Mouse (Mus musculus) heart, adult 2 months (tissue): Measurements from ENCODE around the gene Zfp827. TPM values are rescaled to one million over a fixed set of nuclear protein-coding genes. Genes with fewer than 3 reads are reported as not detected.

Experiments
- DNase-seq, 2 experiments: peaks; one replicate each; pipeline ENCODE4 v3.0.0; 2021
- H3K27ac ChIP-seq: fragments of 200-600 bp; 2 replicates; pipeline ENCODE4 v1.8.1; 2022
- H3K27me3 ChIP-seq: fragments of 200-500 bp; 2 replicates; pipeline ENCODE4 v1.6.1; 2012; ENCODE audit warnings: mild to moderate bottlenecking, low read length, inconsistent platforms, mixed read lengths; ENCODE audit not compliant: control insufficient read depth, insufficient read depth
- H3K36me3 ChIP-seq: fragments of 200-500 bp; 2 replicates; pipeline ENCODE4 v1.6.1; 2012; ENCODE audit warnings: low read length, inconsistent platforms; ENCODE audit not compliant: control insufficient read depth, insufficient read depth
- H3K4me1 ChIP-seq: fragments of 200-500 bp; 2 replicates; pipeline ENCODE4 v1.6.1; 2011; ENCODE audit warnings: low read length; ENCODE audit not compliant: control insufficient read depth, insufficient read depth
- H3K4me3 ChIP-seq: fragments of 200-600 bp; 2 replicates; pipeline ENCODE4 v1.8.1; 2022
- H3K79me2 ChIP-seq: fragments of 200-500 bp; replicated peaks from 2 replicates; pipeline ENCODE4 v1.6.1; 2012; ENCODE audit warnings: mild to moderate bottlenecking, inconsistent platforms, low read length, moderate library complexity, mixed read lengths; ENCODE audit not compliant: control insufficient read depth, insufficient read depth
- H3K9ac ChIP-seq: fragments of 200-500 bp; 2 replicates; pipeline ENCODE4 v1.6.1; 2012; ENCODE audit warnings: low read depth, mild to moderate bottlenecking, control low read depth, inconsistent platforms, low read length, mixed read lengths
- CTCF ChIP-seq: fragments of 200-600 bp; IDR thresholded peaks from 2 replicates; pipeline ENCODE4 v1.8.1; 2022; ENCODE audit warnings: antibody characterized with exemption, mild to moderate bottlenecking, moderate library complexity
- EP300 ChIP-seq: fragments of 200-500 bp; IDR thresholded peaks from 2 replicates; pipeline ENCODE4 v1.6.1; 2011; ENCODE audit warnings: low read depth, low read length, control low read depth; ENCODE audit not compliant: insufficient read depth
- POLR2A ChIP-seq: fragments of 200-500 bp; IDR thresholded peaks from 2 replicates; pipeline ENCODE4 v1.6.1; 2011; ENCODE audit warnings: mild to moderate bottlenecking, low read depth, low read length, control low read depth; ENCODE audit not compliant: insufficient read depth
- WGBS: fragments of 180-500 bp; shearing (Covaris S2); methylation state at CpG from one replicate; pipeline ENCODE4 v1.1.7; 2018; 5-methylcytosine and 5-hydroxymethylcytosine counted together
- intact Hi-C: fragments of 180-260 bp; cut with DNase I; formaldehyde crosslinking; loops from one replicate; pipeline ENCODE4 v1.15.1; 2025
- polyA plus RNA-seq: library from polyadenylated mRNA; depleted of rRNA; stranded (reverse); fragments of >200 nt; gene quantifications from 2 replicates; pipeline ENCODE4 v1.2.3, GENCODE M21; 2012
- total RNA-seq, 2 experiments: library from RNA; stranded (reverse); gene quantifications; 2 replicates each; pipeline ENCODE4 v1.2.3; 2021

Zfp827 gene
- total and polyA plus RNA-seq, 3 experiments: 10.5 to 15.8 (median 12.8) TPM

GRCm38 (mm10) chr8:79037991-79038390 lies 9.8 kb downstream of the Zfp827 start:
- no peaks in the 10 kb centered on the region; the same call in 1 of the 2 replicates for H3K36me3 ChIP-seq
- DNase-seq: no peak
- no peak overlapping the region for H3K9ac ChIP-seq
- intact Hi-C loops: no loop called here
- H3K79me2 ChIP-seq: peaks cover 7% of the 10 kb centered on the region; the same call in 1 of the 2 replicates
- no peak for TF ChIP-seq POLR2A
- TF ChIP-seq CTCF: no peak
- no peak for TF ChIP-seq EP300
- H3K27ac ChIP-seq: no peak overlapping the region
- peaks cover 2% of the 10 kb centered on the region; the same call in 1 of the 2 replicates for H3K4me1 ChIP-seq
- 77% methylated on average over 7 of the region's 7 CpGs for WGBS
- H3K4me3 ChIP-seq: no peak overlapping the region
- H3K27me3 ChIP-seq: no peaks in the 10 kb centered on the region

DNA sequence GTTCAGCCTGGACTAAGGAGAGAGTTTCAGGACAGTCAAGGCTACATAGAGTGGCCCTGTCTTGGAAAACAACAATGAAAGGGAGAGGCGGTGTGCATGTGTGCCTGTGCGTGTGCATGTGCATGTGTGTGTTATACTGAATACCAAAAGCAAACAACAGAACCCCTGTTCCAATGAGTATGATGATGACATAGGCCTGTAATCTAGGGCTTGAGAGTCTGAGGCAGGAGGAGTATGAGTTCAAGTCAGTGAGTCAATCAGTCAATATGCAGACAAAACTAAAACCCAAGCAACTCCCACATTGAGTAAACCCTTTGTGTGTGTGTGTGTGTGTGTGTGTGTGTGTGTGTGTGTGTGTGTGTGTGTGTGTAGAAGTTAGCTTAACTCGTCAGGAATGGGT lies 13.2 kb downstream of the Zfp827 start:
- no peaks in the 10 kb centered on the region; the same call in 1 of the 2 replicates for H3K36me3 ChIP-seq
- H3K27ac ChIP-seq: no peak overlapping the region
- 91% methylated on average over 3 of the region's 3 CpGs for WGBS
- H3K79me2 ChIP-seq: peaks cover 7% of the 10 kb centered on the region; the same call in 1 of the 2 replicates
- no peak overlapping the region for H3K4me3 ChIP-seq
- intact Hi-C loops: no loop called here
- H3K4me1 ChIP-seq: peaks cover 2% of the 10 kb centered on the region
- no peak overlapping the region for H3K9ac ChIP-seq
- TF ChIP-seq POLR2A (no peak), EP300 (no peak), CTCF (no peak)
- no peak for DNase-seq
- no peaks in the 10 kb centered on the region for H3K27me3 ChIP-seq

- Histone ChIP-seq H3K4me1 (peaks cover 2% of the 10 kb centered on the region), H3K79me2 (peaks cover 7% of the 10 kb centered on the region; the same call in 1 of the 2 replicates), H3K27me3 (no peaks in the 10 kb centered on the region), H3K36me3 (no peaks in the 10 kb centered on the region; the same call in 1 of the 2 replicates), H3K9ac (no peak overlapping the region), H3K4me3 (no peak overlapping the region), H3K27ac (no peak overlapping the region)
- WGBS: 78% methylated on average over 3 of the region's 3 CpGs
- TF ChIP-seq POLR2A (no peak), CTCF (no peak), EP300 (no peak)
- no peak for DNase-seq
- intact Hi-C loops: no loop called here
Measured at GRCm38 (mm10) chr8:79042252-79042651, 14.0 kb downstream of the Zfp827 start.

DNA sequence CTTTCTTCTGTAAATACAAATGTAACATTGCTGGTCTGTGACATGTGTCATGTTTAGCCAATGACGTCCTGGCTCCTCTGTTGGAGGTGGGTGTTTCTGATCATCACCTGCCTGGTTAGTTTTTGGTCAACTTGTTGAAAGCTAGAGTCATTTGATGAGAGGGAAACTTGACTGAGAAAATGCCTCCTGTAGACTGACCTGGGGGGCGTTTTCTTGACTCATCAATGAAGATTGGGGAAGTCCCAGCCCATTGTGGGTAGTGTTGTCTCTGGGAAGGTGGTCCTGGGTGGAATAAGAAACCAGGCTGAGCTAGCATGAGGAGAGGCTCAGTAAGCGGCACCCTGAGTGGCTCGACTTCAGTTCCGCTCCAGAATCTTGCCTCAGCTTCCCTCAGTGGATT lies 16.4 kb downstream of the Zfp827 start:
- no peaks in the 10 kb centered on the region; the same call in 1 of the 2 replicates for H3K36me3 ChIP-seq
- no peak overlapping the region for H3K9ac ChIP-seq
- H3K79me2 ChIP-seq: peaks cover 9% of the 10 kb centered on the region; the same call in 1 of the 2 replicates
- 93% methylated on average over 5 of the region's 5 CpGs for WGBS
- no peak overlapping the region for H3K27ac ChIP-seq
- H3K4me1 ChIP-seq: no peaks in the 10 kb centered on the region; the same call in none of the 2 replicates
- intact Hi-C loops: no loop called here
- no peaks in the 10 kb centered on the region for H3K27me3 ChIP-seq
- DNase-seq: no peak
- TF ChIP-seq POLR2A (no peak), EP300 (no peak), CTCF (no peak)
- H3K4me3 ChIP-seq: no peak overlapping the region

DNA sequence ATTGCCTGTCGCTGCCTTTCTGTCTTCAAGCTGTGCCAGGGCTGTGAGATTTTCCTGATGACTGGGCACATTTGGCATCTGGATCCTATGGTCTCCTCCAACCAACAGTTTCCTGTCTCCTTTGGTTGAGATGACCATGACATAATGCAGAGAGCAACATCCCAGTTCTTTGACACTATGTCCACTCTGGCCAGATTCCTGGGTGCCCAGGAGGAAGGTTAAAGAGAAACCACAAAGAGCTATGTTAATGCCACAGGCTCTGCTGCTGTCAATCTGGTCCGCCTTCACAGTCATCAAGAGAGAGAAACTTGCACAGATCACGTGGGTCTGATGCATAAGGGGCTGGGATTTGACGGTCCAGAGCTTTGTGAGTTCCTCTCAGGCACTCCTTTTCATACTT lies 18.4 kb downstream of the Zfp827 start:
- Histone ChIP-seq H3K79me2 (peaks cover 5% of the 10 kb centered on the region; the same call in 1 of the 2 replicates), H3K4me3 (no peak overlapping the region), H3K9ac (no peak overlapping the region), H3K36me3 (no peaks in the 10 kb centered on the region; the same call in 1 of the 2 replicates), H3K4me1 (no peaks in the 10 kb centered on the region; the same call in none of the 2 replicates), H3K27ac (no peak overlapping the region), H3K27me3 (no peaks in the 10 kb centered on the region)
- no peak for DNase-seq
- no peak for TF ChIP-seq POLR2A
- TF ChIP-seq EP300: no peak
- TF ChIP-seq CTCF: no peak
- WGBS: 79% methylated on average over 4 of the region's 4 CpGs
- intact Hi-C loops: no loop called here

- Histone ChIP-seq H3K4me3 (no peak overlapping the region), H3K36me3 (no peaks in the 10 kb centered on the region; the same call in 1 of the 2 replicates), H3K79me2 (peaks cover 3% of the 10 kb centered on the region; the same call in 1 of the 2 replicates), H3K9ac (no peak overlapping the region), H3K27me3 (no peaks in the 10 kb centered on the region), H3K27ac (no peak overlapping the region), H3K4me1 (no peaks in the 10 kb centered on the region; the same call in none of the 2 replicates)
- DNase-seq: no peak
- 73% methylated on average over 6 of the region's 6 CpGs for WGBS
- intact Hi-C loops: no loop called here
- TF ChIP-seq CTCF: no peak
- TF ChIP-seq EP300: no peak
- no peak for TF ChIP-seq POLR2A
Measured at GRCm38 (mm10) chr8:79048388-79049005, 20.3 kb downstream of the Zfp827 start.
